Mouse (Mus musculus): ENCODE data around the gene Rbm26. TPM values are rescaled to one million over a fixed set of nuclear protein-coding genes. Genes with fewer than 3 reads are reported as not detected.

The Rbm26 gene
- polyA plus RNA-seq, 1 experiment from 2014 or later: 30.0 TPM

Other genes with a start within 250 kb of the Rbm26 start
- 53.9 and 55.2 TPM in 2 replicates for gene Ndfip2, start 81.2 kb upstream of the Rbm26 start, polyA plus RNA-seq (2015; fragmentation: Nextera tagmentation; extraction: Ambion mirVana)

All from limb, embryonic 15.5 days (tissue).